Mouse (Mus musculus): ENCODE results near the gene Tcp11l1. TPM values are rescaled to one million over a fixed set of nuclear protein-coding genes. Genes with fewer than 3 reads are reported as not detected.
A peak's percentile ranks its signal among the peaks of the same experiment; 100 is the strongest.

The Tcp11l1 gene
- polyA plus RNA-seq, 1 experiment from 2014 or later, result 66.1 TPM

GRCm38 (mm10) chr2:104704355-104704754 is 7.6 kb downstream of the Tcp11l1 start:
- Histone ChIP-seq H3K27ac (no peak overlapping the region), H3K36me3 (peaks cover 28% of the 10 kb centered on the region), H3K4me3 (no peak overlapping the region), H3K9ac (no peak overlapping the region), H3K9me3 (no peaks in the 10 kb centered on the region), H3K4me1 (peaks cover 14% of the 10 kb centered on the region), H3K4me2 (replicated peaks) (no peak overlapping the region), H3K27me3 (no peaks in the 10 kb centered on the region)
- no peak for ATAC-seq (ENCODE audit: low FRiP score, low read depth)
- WGBS, result 85% methylated on average over 3 of the region's 3 CpGs

- H3K9me3 ChIP-seq, result no peaks in the 10 kb centered on the region
- no peaks in the 10 kb centered on the region for H3K27me3 ChIP-seq
- no peak overlapping the region for H3K9ac ChIP-seq
- H3K36me3 ChIP-seq, result peaks cover 24% of the 10 kb centered on the region
- H3K4me2 ChIP-seq (replicated peaks), result no peak overlapping the region
- ATAC-seq (ENCODE audit: low FRiP score, low read depth), result no peak
- no peak overlapping the region for H3K4me3 ChIP-seq
- H3K4me1 ChIP-seq, result peaks cover 14% of the 10 kb centered on the region
- 79% methylated on average over 3 of the region's 3 CpGs for WGBS
- H3K27ac ChIP-seq, result no peak overlapping the region
These were observed 8.8 kb downstream of the Tcp11l1 start for GRCm38 (mm10) chr2:104703158-104703557.

- Histone ChIP-seq H3K9ac (no peak overlapping the region), H3K36me3 (peaks cover 17% of the 10 kb centered on the region), H3K9me3 (no peaks in the 10 kb centered on the region), H3K27ac (no peak overlapping the region), H3K4me3 (no peak overlapping the region), H3K4me1 (no peaks in the 10 kb centered on the region), H3K4me2 (replicated peaks) (no peak overlapping the region), H3K27me3 (no peaks in the 10 kb centered on the region)
- 52% methylated on average over 11 of the region's 11 CpGs for WGBS
- peak; percentile 36; the same call in 1 of the 2 replicates for ATAC-seq (ENCODE audit: low FRiP score, low read depth)
These were observed 12.3 kb downstream of the Tcp11l1 start for GRCm38 (mm10) chr2:104699659-104700058.

- ATAC-seq (ENCODE audit: low FRiP score, low read depth), result no peak
- H3K4me2 ChIP-seq (replicated peaks), result no peak overlapping the region
- H3K27me3 ChIP-seq, result no peaks in the 10 kb centered on the region
- 75% methylated on average over 2 of the region's 2 CpGs for WGBS
- H3K9me3 ChIP-seq, result no peaks in the 10 kb centered on the region
- H3K36me3 ChIP-seq, result peaks cover 8% of the 10 kb centered on the region
- no peaks in the 10 kb centered on the region for H3K4me1 ChIP-seq
- H3K4me3 ChIP-seq, result no peak overlapping the region
- no peak overlapping the region for H3K9ac ChIP-seq
- H3K27ac ChIP-seq, result no peak overlapping the region
These were observed 19.4 kb downstream of the Tcp11l1 start for GRCm38 (mm10) chr2:104692551-104692950.

- no peaks in the 10 kb centered on the region for H3K4me1 ChIP-seq
- H3K27ac ChIP-seq, result no peak overlapping the region
- ATAC-seq (ENCODE audit: low FRiP score, low read depth), result no peak
- H3K4me2 ChIP-seq (replicated peaks), result no peak overlapping the region
- 82% methylated on average over 4 of the region's 4 CpGs for WGBS
- H3K4me3 ChIP-seq, result no peak overlapping the region
- H3K9ac ChIP-seq, result no peak overlapping the region
- H3K9me3 ChIP-seq, result no peaks in the 10 kb centered on the region
- H3K27me3 ChIP-seq, result no peaks in the 10 kb centered on the region
- H3K36me3 ChIP-seq, result peaks cover 3% of the 10 kb centered on the region; the same call in 1 of the 2 replicates
These were observed 21.2 kb downstream of the Tcp11l1 start for GRCm38 (mm10) chr2:104690720-104691119.

- no peak overlapping the region for H3K4me3 ChIP-seq
- H3K9me3 ChIP-seq, result no peaks in the 10 kb centered on the region
- peaks cover 11% of the 10 kb centered on the region for H3K36me3 ChIP-seq
- WGBS, result 83% methylated on average over 8 of the region's 8 CpGs
- H3K27me3 ChIP-seq, result no peaks in the 10 kb centered on the region
- H3K4me2 ChIP-seq (replicated peaks), result no peak overlapping the region
- H3K9ac ChIP-seq, result no peak overlapping the region
- H3K27ac ChIP-seq, result no peak overlapping the region
- no peak for ATAC-seq (ENCODE audit: low FRiP score, low read depth)
- H3K4me1 ChIP-seq, result 0 out of 2 replicates have a peak, but pooled peaks cover 4% of the 10 kb centered on the region
These were observed 23.2 kb downstream of the Tcp11l1 start for GRCm38 (mm10) chr2:104688724-104689123.

GRCm38 (mm10) chr2:104688321-104688720 is 23.6 kb downstream of the Tcp11l1 start:
- Histone ChIP-seq H3K4me2 (replicated peaks) (no peak overlapping the region), H3K27ac (no peak overlapping the region), H3K9me3 (no peaks in the 10 kb centered on the region), H3K27me3 (no peaks in the 10 kb centered on the region), H3K9ac (no peak overlapping the region), H3K4me3 (no peak overlapping the region), H3K36me3 (peaks cover 12% of the 10 kb centered on the region), H3K4me1 (0 out of 2 replicates have a peak, but pooled peaks cover 4% of the 10 kb centered on the region)
- ATAC-seq (ENCODE audit: low FRiP score, low read depth), result no peak
- WGBS, result 77% methylated on average over 3 of the region's 3 CpGs

- Histone ChIP-seq H3K4me2 (replicated peaks) (no peak overlapping the region), H3K36me3 (peaks cover 17% of the 10 kb centered on the region), H3K27me3 (no peaks in the 10 kb centered on the region), H3K27ac (no peak overlapping the region), H3K4me1 (0 out of 2 replicates have a peak, but pooled peaks cover 4% of the 10 kb centered on the region), H3K9ac (no peak overlapping the region), H3K9me3 (no peaks in the 10 kb centered on the region), H3K4me3 (no peak overlapping the region)
- no peak for ATAC-seq (ENCODE audit: low FRiP score, low read depth)
- 71% methylated on average over 3 of the region's 3 CpGs for WGBS
These were observed 24.7 kb downstream of the Tcp11l1 start for GRCm38 (mm10) chr2:104687261-104687660.

- Histone ChIP-seq H3K9ac (no peak overlapping the region), H3K4me3 (no peak overlapping the region), H3K4me2 (replicated peaks) (no peak overlapping the region), H3K36me3 (peaks cover 31% of the 10 kb centered on the region), H3K27me3 (no peaks in the 10 kb centered on the region), H3K27ac (no peak overlapping the region), H3K4me1 (0 out of 2 replicates have a peak, but pooled peaks cover 4% of the 10 kb centered on the region), H3K9me3 (no peaks in the 10 kb centered on the region)
- peak; percentile 93 for ATAC-seq (ENCODE audit: low FRiP score, low read depth)
- 6% methylated on average over 13 of the region's 13 CpGs for WGBS
These were observed 26.6 kb downstream of the Tcp11l1 start for GRCm38 (mm10) chr2:104685418-104685817.

- Histone ChIP-seq H3K4me2 (replicated peaks) (no peak overlapping the region), H3K9ac (no peak overlapping the region), H3K36me3 (peaks cover 31% of the 10 kb centered on the region), H3K9me3 (no peaks in the 10 kb centered on the region), H3K4me1 (0 out of 2 replicates have a peak, but pooled peaks cover 4% of the 10 kb centered on the region), H3K4me3 (no peak overlapping the region), H3K27me3 (no peaks in the 10 kb centered on the region), H3K27ac (no peak overlapping the region)
- no peak for ATAC-seq (ENCODE audit: low FRiP score, low read depth)
- WGBS, result 84% methylated on average over 4 of the region's 4 CpGs
These were observed 27.2 kb downstream of the Tcp11l1 start for GRCm38 (mm10) chr2:104684771-104685170.

GRCm38 (mm10) chr2:104677326-104677725 is 34.6 kb downstream of the Tcp11l1 start:
- 59% methylated on average over 3 of the region's 3 CpGs for WGBS
- H3K27ac ChIP-seq, result no peak overlapping the region

GRCm38 (mm10) chr2:104671724-104672123 is 40.2 kb downstream of the Tcp11l1 start:
- H3K36me3 ChIP-seq, result peaks cover 33% of the 10 kb centered on the region
- no peaks in the 10 kb centered on the region for H3K4me1 ChIP-seq
- H3K9ac ChIP-seq, result no peak overlapping the region
- no peak overlapping the region for H3K4me3 ChIP-seq
- H3K27ac ChIP-seq, result no peak overlapping the region
- H3K27me3 ChIP-seq, result no peaks in the 10 kb centered on the region
- no peak overlapping the region for H3K4me2 ChIP-seq (replicated peaks)
- H3K9me3 ChIP-seq, result no peaks in the 10 kb centered on the region
- ATAC-seq (ENCODE audit: low FRiP score, low read depth), result no peak

More at GRCm38 (mm10) chr2:104677326-104677725, 34.6 kb downstream of the Tcp11l1 start:
- Histone ChIP-seq H3K9ac (no peak overlapping the region), H3K4me2 (replicated peaks) (no peak overlapping the region), H3K9me3 (no peaks in the 10 kb centered on the region), H3K27me3 (no peaks in the 10 kb centered on the region), H3K4me3 (no peak overlapping the region), H3K4me1 (0 out of 2 replicates have a peak, but pooled peaks cover 4% of the 10 kb centered on the region), H3K36me3 (peaks cover 26% of the 10 kb centered on the region)
- ATAC-seq (ENCODE audit: low FRiP score, low read depth), result no peak

GRCm38 (mm10) chr2:104669122-104669804 is 42.7 kb downstream of the Tcp11l1 start:
- H3K9ac ChIP-seq, result no peak overlapping the region
- H3K27me3 ChIP-seq, result no peaks in the 10 kb centered on the region
- no peaks in the 10 kb centered on the region for H3K4me1 ChIP-seq
- H3K36me3 ChIP-seq, result peaks cover 49% of the 10 kb centered on the region
- no peak overlapping the region for H3K4me2 ChIP-seq (replicated peaks)
- no peak overlapping the region for H3K4me3 ChIP-seq
- no peak overlapping the region for H3K27ac ChIP-seq
- no peaks in the 10 kb centered on the region for H3K9me3 ChIP-seq
- ATAC-seq (ENCODE audit: low FRiP score, low read depth), result no peak
- WGBS, result 85% methylated on average over 6 of the region's 6 CpGs
